Mouse (Mus musculus): ENCODE results near the gene Maco1. TPM values are rescaled to one million over a fixed set of nuclear protein-coding genes. Genes with fewer than 3 reads are reported as not detected.

The Maco1 gene
- total and polyA plus RNA-seq, 2 experiments from 2014 or later = 21.8 to 32.1 TPM

DNA sequence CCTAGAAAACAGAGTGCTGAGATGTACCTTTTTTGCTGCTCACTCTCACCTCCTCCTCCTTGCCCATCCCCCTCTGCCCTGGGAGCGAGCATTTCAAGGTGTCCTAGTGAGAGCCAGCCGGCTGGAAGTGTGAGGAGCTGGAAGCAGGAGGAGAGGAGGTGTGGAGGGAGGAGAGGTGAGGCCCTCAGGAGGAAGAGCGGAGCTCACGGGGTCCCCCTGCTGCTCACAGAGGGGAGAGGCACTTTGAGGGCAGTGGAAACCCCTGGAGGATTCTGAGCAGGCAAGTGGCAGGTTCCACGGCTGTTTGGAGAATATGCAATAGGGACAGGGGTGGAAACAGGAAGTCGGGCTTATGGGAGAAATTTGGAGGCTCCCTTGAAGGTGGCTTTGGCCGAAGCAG lies 30.1 kb upstream of the Maco1 start:
- H3K27me3 ChIP-seq (ENCODE audit: control insufficient read depth, insufficient read depth, low read length) = no peaks in the 10 kb centered on the region
- H3K4me2 ChIP-seq (ENCODE audit: low read depth, low read length) = no peak overlapping the region
- DNase-seq (ENCODE audit: low spot score) = peak; percentile 56
- no peak overlapping the region for H3K9ac ChIP-seq (replicated peaks; ENCODE audit: low read depth, low read length)
- no peaks in the 10 kb centered on the region for H3K9me3 ChIP-seq (replicated peaks; ENCODE audit: control insufficient read depth, low read length)
- ATAC-seq (ENCODE audit: insufficient read depth, low read depth) = peak; percentile 52
- H3K4me1 ChIP-seq (ENCODE audit: control insufficient read depth, insufficient read depth) = peaks cover 18% of the 10 kb centered on the region
- no peak overlapping the region for H3K4me3 ChIP-seq (ENCODE audit: low read depth, low read length)
- WGBS = 26% methylated on average over 7 of the region's 7 CpGs
- TF ChIP-seq CTCF (IDR thresholded peaks at IDR 0.05; ENCODE audit: low read depth) (peak; percentile 55), EP300 (IDR thresholded peaks at IDR 0.05; ENCODE audit: low read depth) (no peak)
- H3K27ac ChIP-seq (ENCODE audit: low read depth) = peak overlapping the region; percentile 85
- no peaks in the 10 kb centered on the region for H3K36me3 ChIP-seq (replicated peaks; ENCODE audit: control insufficient read depth, insufficient read depth, low read length)

DNA sequence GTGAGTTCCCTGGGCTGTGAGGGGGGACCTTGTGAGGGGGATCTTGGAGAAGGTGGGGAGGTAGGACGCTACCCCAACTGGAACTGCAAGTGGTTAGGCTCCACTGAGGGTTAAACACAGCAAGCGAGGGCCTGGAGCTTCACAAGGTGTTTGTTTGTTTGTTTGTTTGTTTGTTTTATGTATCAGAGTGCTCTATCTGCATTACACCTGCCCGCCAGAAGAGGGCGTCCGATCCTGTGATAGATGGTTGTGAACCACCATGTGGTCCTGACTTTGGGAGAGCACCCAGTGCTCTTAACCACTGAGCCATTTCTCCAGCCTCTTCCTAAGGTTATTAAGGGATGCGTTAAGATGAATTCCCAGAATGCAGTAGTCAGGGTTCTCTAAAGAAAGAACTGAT lies 26.9 kb upstream of the Maco1 start:
- Histone ChIP-seq H3K9ac (replicated peaks; ENCODE audit: low read depth, low read length) (no peak overlapping the region), H3K27me3 (ENCODE audit: control insufficient read depth, insufficient read depth, low read length) (no peaks in the 10 kb centered on the region), H3K27ac (ENCODE audit: low read depth) (no peak overlapping the region), H3K4me3 (ENCODE audit: low read depth, low read length) (0 out of 2 replicates have a peak overlapping the region, but pooled peaks have one; percentile 29), H3K4me2 (ENCODE audit: low read depth, low read length) (peak overlapping the region; percentile 67), H3K36me3 (replicated peaks; ENCODE audit: control insufficient read depth, insufficient read depth, low read length) (no peaks in the 10 kb centered on the region), H3K9me3 (replicated peaks; ENCODE audit: control insufficient read depth, low read length) (no peaks in the 10 kb centered on the region), H3K4me1 (ENCODE audit: control insufficient read depth, insufficient read depth) (peaks cover 18% of the 10 kb centered on the region)
- WGBS = 41% methylated on average over 6 of the region's 6 CpGs
- ATAC-seq (ENCODE audit: insufficient read depth, low read depth) (no peak), DNase-seq (ENCODE audit: low spot score) (no peak)
- TF ChIP-seq CTCF (IDR thresholded peaks at IDR 0.05; ENCODE audit: low read depth) (peak; percentile 45), EP300 (IDR thresholded peaks at IDR 0.05; ENCODE audit: low read depth) (no peak)

DNA sequence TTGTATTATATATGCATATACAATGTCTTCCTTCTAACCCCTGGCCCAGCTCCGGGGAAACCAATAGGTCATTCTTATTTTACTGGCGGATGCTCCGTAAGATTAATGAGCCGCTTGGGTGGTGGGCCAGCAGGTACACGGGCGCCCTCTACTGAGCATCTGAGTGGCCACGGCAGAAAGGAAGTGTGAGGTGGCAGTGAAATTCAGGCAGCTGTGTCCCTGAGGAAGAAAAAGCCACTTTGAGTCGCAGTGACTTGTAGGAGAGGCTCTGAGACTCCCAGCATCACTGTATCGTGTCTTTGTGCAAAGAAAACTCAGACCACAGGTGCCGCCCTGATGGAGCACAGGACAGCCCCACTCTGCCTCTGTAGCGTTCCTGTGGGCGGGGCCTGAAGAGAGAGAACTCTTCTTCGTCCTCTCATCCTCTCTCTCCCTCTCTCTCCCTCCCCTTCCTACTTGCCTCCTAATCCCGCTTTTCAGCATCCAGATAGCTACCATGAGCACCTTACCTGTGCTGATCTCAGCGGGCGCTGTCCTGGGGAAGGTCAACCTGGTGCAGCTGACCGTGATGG lies 26.4 kb upstream of the Maco1 start:
- 4% methylated on average over 17 of the region's 17 CpGs for WGBS
- no peaks in the 10 kb centered on the region for H3K9me3 ChIP-seq (replicated peaks; ENCODE audit: control insufficient read depth, low read length)
- peak overlapping the region; percentile 67 for H3K4me2 ChIP-seq (ENCODE audit: low read depth, low read length)
- H3K27me3 ChIP-seq (ENCODE audit: control insufficient read depth, insufficient read depth, low read length) = no peaks in the 10 kb centered on the region
- no peaks in the 10 kb centered on the region for H3K36me3 ChIP-seq (replicated peaks; ENCODE audit: control insufficient read depth, insufficient read depth, low read length)
- peaks cover 15% of the 10 kb centered on the region for H3K4me1 ChIP-seq (ENCODE audit: control insufficient read depth, insufficient read depth)
- H3K4me3 ChIP-seq (ENCODE audit: low read depth, low read length) = peak overlapping the region; percentile 29
- TF ChIP-seq EP300 (IDR thresholded peaks at IDR 0.05; ENCODE audit: low read depth) (no peak), CTCF (IDR thresholded peaks at IDR 0.05; ENCODE audit: low read depth) (peak; percentile 77)
- H3K27ac ChIP-seq (ENCODE audit: low read depth) = no peak overlapping the region
- DNase-seq (ENCODE audit: low spot score) (peak; percentile 50), ATAC-seq (ENCODE audit: insufficient read depth, low read depth) (no peak)
- no peak overlapping the region; the same call in 1 of the 2 replicates for H3K9ac ChIP-seq (replicated peaks; ENCODE audit: low read depth, low read length)

DNA sequence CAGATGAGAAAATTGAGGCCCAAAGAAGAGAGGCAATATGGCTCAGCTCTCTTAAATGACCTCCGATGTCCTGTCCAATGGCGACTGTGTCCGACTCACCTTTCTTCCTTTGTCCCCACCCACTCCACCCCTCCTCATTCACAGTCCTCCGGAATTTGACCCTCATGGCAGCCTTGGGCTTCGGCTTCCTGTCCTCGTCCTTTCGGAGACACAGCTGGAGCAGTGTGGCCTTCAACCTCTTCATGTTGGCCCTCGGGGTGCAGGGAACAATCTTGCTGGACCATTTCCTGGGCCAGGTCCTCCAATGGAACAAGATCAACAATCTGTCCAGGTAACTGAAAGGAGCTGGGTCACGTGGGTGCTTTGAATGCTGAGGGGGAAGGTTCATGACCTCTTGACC lies 23.0 kb upstream of the Maco1 start:
- H3K4me3 ChIP-seq (ENCODE audit: low read depth, low read length) = no peak overlapping the region
- WGBS = 71% methylated on average over 9 of the region's 9 CpGs
- no peak overlapping the region for H3K27ac ChIP-seq (ENCODE audit: low read depth)
- H3K27me3 ChIP-seq (ENCODE audit: control insufficient read depth, insufficient read depth, low read length) = no peaks in the 10 kb centered on the region
- H3K9me3 ChIP-seq (replicated peaks; ENCODE audit: control insufficient read depth, low read length) = no peaks in the 10 kb centered on the region
- peaks cover 7% of the 10 kb centered on the region for H3K4me1 ChIP-seq (ENCODE audit: control insufficient read depth, insufficient read depth)
- H3K36me3 ChIP-seq (replicated peaks; ENCODE audit: control insufficient read depth, insufficient read depth, low read length) = no peaks in the 10 kb centered on the region
- DNase-seq (ENCODE audit: low spot score) (no peak), ATAC-seq (ENCODE audit: insufficient read depth, low read depth) (no peak)
- no peak overlapping the region for H3K4me2 ChIP-seq (ENCODE audit: low read depth, low read length)
- no peak overlapping the region for H3K9ac ChIP-seq (replicated peaks; ENCODE audit: low read depth, low read length)
- no peak for TF ChIP-seq EP300 (IDR thresholded peaks at IDR 0.05; ENCODE audit: low read depth)
- TF ChIP-seq CTCF (IDR thresholded peaks at IDR 0.05; ENCODE audit: low read depth) = no peak

DNA sequence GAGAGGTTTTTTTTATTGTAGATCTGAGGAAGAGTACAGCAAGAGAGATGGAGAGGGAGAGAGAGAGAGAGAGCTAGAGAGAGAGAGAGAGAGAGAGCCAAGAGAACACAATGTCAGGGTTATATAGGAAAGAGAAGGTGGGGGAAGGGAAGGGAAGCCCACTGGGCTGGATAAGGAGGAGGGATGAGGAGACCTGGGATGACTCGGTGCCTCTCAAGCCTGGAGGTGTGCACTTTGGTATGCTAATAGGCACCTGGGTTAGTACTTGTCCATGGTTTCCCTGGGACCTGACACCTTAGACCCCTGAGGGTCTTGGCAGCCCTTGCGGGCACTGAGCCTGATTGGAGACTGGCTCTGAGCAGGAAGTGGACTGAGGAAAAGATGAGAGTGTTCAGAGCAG lies 18.8 kb upstream of the Maco1 start:
- no peak for ATAC-seq (ENCODE audit: insufficient read depth, low read depth)
- Histone ChIP-seq H3K4me2 (ENCODE audit: low read depth, low read length) (no peak overlapping the region), H3K27ac (ENCODE audit: low read depth) (no peak overlapping the region), H3K9me3 (replicated peaks; ENCODE audit: control insufficient read depth, low read length) (no peaks in the 10 kb centered on the region), H3K27me3 (ENCODE audit: control insufficient read depth, insufficient read depth, low read length) (peaks cover 8% of the 10 kb centered on the region), H3K4me3 (ENCODE audit: low read depth, low read length) (no peak overlapping the region), H3K4me1 (ENCODE audit: control insufficient read depth, insufficient read depth) (peaks cover 9% of the 10 kb centered on the region; the same call in 1 of the 2 replicates), H3K36me3 (replicated peaks; ENCODE audit: control insufficient read depth, insufficient read depth, low read length) (no peaks in the 10 kb centered on the region), H3K9ac (replicated peaks; ENCODE audit: low read depth, low read length) (no peak overlapping the region)
- 45% methylated on average over 2 of the region's 2 CpGs for WGBS
- TF ChIP-seq EP300 (IDR thresholded peaks at IDR 0.05; ENCODE audit: low read depth) = no peak
- TF ChIP-seq CTCF (IDR thresholded peaks at IDR 0.05; ENCODE audit: low read depth) = no peak
- DNase-seq (ENCODE audit: low spot score) = no peak

DNA sequence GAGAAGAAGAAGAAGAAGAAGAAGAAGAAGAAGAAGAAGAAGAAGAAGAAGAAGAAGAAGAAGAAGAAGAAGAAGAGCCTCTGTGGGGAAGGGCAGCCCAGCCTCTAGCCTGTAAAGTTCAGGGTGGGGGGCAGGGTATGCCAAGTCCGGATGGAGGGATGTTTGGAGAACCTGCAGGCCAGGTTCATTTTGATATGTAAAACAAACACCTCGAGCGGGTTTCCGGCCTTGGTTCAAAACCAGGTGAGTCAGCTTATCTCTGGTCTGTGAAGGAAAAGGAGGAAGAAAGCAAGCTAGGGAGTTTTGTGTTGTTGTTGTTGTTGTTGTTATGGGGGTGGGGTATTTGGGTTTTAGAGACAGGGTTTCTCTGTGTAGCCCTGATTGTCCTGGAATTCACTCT lies 18.3 kb upstream of the Maco1 start:
- TF ChIP-seq EP300 (IDR thresholded peaks at IDR 0.05; ENCODE audit: low read depth) = no peak
- no peak for TF ChIP-seq CTCF (IDR thresholded peaks at IDR 0.05; ENCODE audit: low read depth)
- no peak overlapping the region for H3K4me3 ChIP-seq (ENCODE audit: low read depth, low read length)
- H3K27me3 ChIP-seq (ENCODE audit: control insufficient read depth, insufficient read depth, low read length) = peaks cover 8% of the 10 kb centered on the region
- H3K9ac ChIP-seq (replicated peaks; ENCODE audit: low read depth, low read length) = no peak overlapping the region
- 40% methylated on average over 4 of the region's 4 CpGs for WGBS
- no peaks in the 10 kb centered on the region for H3K36me3 ChIP-seq (replicated peaks; ENCODE audit: control insufficient read depth, insufficient read depth, low read length)
- H3K27ac ChIP-seq (ENCODE audit: low read depth) = no peak overlapping the region
- no peaks in the 10 kb centered on the region for H3K9me3 ChIP-seq (replicated peaks; ENCODE audit: control insufficient read depth, low read length)
- no peak for DNase-seq (ENCODE audit: low spot score)
- peaks cover 9% of the 10 kb centered on the region; the same call in 1 of the 2 replicates for H3K4me1 ChIP-seq (ENCODE audit: control insufficient read depth, insufficient read depth)
- ATAC-seq (ENCODE audit: insufficient read depth, low read depth) = no peak
- no peak overlapping the region for H3K4me2 ChIP-seq (ENCODE audit: low read depth, low read length)

All from heart, postnatal 0 days (tissue).